Mouse (Mus musculus) forebrain, embryonic 13.5 days (tissue): ENCODE data around the gene Edem3. TPM values are rescaled to one million over a fixed set of nuclear protein-coding genes. Genes with fewer than 3 reads are reported as not detected.
A peak's percentile ranks its signal among the peaks of the same experiment; 100 is the strongest.

Source experiments
- ATAC-seq: fragments of 200-750 bp; cut with Nextera tagmentation; 2 replicates; pipeline ENCODE4 v1.8.0; 2017
- H3K27ac ChIP-seq: fragments of 300-500 bp; sonication (generic); 2 replicates; pipeline ENCODE4 v1.5.1; 2015; ENCODE audit warnings: inconsistent platforms, mild to moderate bottlenecking, moderate library complexity
- H3K27me3 ChIP-seq: fragments of 300-500 bp; sonication (generic); 2 replicates; pipeline ENCODE4 v1.6.1; 2015; ENCODE audit warnings: mild to moderate bottlenecking, inconsistent platforms
- H3K36me3 ChIP-seq: fragments of 300-500 bp; sonication (generic); 2 replicates; pipeline ENCODE4 v1.6.1; 2015; ENCODE audit warnings: mild to moderate bottlenecking, inconsistent platforms; ENCODE audit not compliant: poor library complexity, severe bottlenecking
- H3K4me1 ChIP-seq: fragments of 300-500 bp; sonication (generic); 2 replicates; pipeline ENCODE4 v1.6.1; 2015; ENCODE audit warnings: inconsistent platforms
- H3K4me2 ChIP-seq: fragments of 300-500 bp; sonication (generic); 2 replicates; pipeline ENCODE4 v1.6.1; 2015; ENCODE audit warnings: inconsistent platforms, mild to moderate bottlenecking, moderate library complexity
- H3K4me3 ChIP-seq: fragments of 300-500 bp; sonication (generic); 2 replicates; pipeline ENCODE4 v1.5.1; 2015; ENCODE audit warnings: mild to moderate bottlenecking, inconsistent platforms
- H3K9ac ChIP-seq: fragments of 300-500 bp; sonication (generic); 2 replicates; pipeline ENCODE4 v1.6.1; 2015; ENCODE audit warnings: mild to moderate bottlenecking, inconsistent platforms
- H3K9me3 ChIP-seq: fragments of 300-500 bp; sonication (generic); replicated peaks from 2 replicates; pipeline ENCODE4 v1.6.1; 2016; ENCODE audit warnings: inconsistent platforms
- WGBS: fragments of 180-500 bp; shearing (Covaris S2); methylation state at CpG from one replicate; pipeline ENCODE4 v1.1.7; 2015; 5-methylcytosine and 5-hydroxymethylcytosine counted together
- polyA plus RNA-seq: library from polyadenylated mRNA; unstranded; fragments of >200 nt; fragmentation: Nextera tagmentation; extraction: Ambion mirVana; gene quantifications from 2 replicates; pipeline ENCODE4 v1.2.1, GENCODE M21; 2015

The Edem3 gene
- polyA plus RNA-seq = 13.4 and 14.4 TPM in 2 replicates

GRCm38 (mm10) chr1:151754881-151755659, at the start of gene Edem3:
Gene Edem3, plus strand, starts transcription at chr1:151755371.
- 0% methylated on average over 58 of the region's 64 CpGs for WGBS
- ATAC-seq = peak; percentile 99

DNA sequence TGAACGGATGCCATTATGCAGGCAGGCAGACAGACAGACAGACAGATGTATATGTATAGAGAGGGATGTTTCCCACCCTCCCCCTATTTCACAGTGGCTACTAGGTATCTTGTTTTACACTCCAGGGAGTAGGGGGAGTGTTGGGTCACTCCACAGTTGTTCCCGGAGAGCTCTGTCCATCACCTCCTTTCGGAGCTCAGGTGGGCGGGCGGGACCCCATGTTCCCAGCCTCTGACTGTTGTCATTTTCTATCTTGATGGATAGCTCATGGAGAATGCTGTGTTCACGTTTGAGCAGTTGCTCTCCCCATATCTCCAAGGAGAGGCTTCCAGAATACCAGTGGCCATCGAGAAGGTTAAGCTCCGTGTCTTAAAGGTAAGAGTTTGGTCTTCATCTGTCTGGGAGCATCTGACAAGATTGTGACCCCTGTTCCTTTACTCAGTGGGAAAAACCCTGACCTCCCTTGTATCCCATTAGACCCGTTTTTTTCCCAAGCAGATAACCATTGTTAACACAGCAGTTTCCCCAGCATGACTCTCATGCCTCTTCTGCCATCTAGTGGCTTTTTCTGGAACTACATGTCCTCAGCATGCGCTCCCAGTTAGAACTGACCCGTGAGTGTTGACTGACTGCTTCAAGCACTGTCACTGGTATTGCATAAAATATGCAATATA, 49.3 kb upstream of the Edem3 start:
- Histone ChIP-seq H3K27ac (no peak overlapping the region), H3K9ac (no peak overlapping the region), H3K4me1 (no peaks in the 10 kb centered on the region), H3K9me3 (no peaks in the 10 kb centered on the region), H3K4me2 (no peak overlapping the region), H3K4me3 (no peak overlapping the region), H3K27me3 (no peaks in the 10 kb centered on the region), H3K36me3 (no peaks in the 10 kb centered on the region)
- 39% methylated on average over 11 of the region's 11 CpGs for WGBS
- peak; percentile 90 for ATAC-seq

More at GRCm38 (mm10) chr1:151754881-151755659, at the start of gene Edem3:
- Histone ChIP-seq H3K4me2 (peak within 1 kb of the TSS; percentile 98), H3K36me3 (no peaks in the 10 kb centered on the region), H3K27me3 (no peaks in the 10 kb centered on the region), H3K4me1 (peaks cover 16% of the 10 kb centered on the region), H3K9ac (peak within 1 kb of the TSS; percentile 83), H3K9me3 (no peaks in the 10 kb centered on the region), H3K4me3 (peak within 1 kb of the TSS; percentile 93), H3K27ac (peak within 1 kb of the TSS; percentile 84)

DNA sequence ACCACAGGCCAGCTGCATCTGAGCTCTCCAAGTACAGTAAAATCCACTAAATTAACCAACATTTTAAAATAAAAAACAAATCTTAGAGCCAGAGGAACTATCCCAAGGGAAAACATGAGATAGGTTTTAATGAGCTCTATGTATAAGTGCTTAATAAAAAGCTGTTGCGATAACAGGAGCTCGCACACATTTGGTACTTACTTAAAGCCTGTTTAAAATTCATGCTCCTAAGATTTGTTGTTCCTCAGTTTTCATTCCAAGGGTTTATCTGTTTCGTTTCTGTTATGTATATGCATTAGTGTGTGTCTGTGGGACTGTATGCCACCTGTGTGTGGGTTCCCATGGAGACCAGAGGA, 48.8 kb upstream of the Edem3 start:
- no peak overlapping the region for H3K4me3 ChIP-seq
- no peaks in the 10 kb centered on the region for H3K36me3 ChIP-seq
- H3K9ac ChIP-seq = no peak overlapping the region
- no peak overlapping the region for H3K27ac ChIP-seq
- H3K4me1 ChIP-seq = no peaks in the 10 kb centered on the region
- H3K9me3 ChIP-seq = no peaks in the 10 kb centered on the region
- H3K4me2 ChIP-seq = no peak overlapping the region
- H3K27me3 ChIP-seq = no peaks in the 10 kb centered on the region
- ATAC-seq = peak; percentile 20; the same call in 1 of the 2 replicates
- WGBS = 82% methylated on average over 3 of the region's 3 CpGs

DNA sequence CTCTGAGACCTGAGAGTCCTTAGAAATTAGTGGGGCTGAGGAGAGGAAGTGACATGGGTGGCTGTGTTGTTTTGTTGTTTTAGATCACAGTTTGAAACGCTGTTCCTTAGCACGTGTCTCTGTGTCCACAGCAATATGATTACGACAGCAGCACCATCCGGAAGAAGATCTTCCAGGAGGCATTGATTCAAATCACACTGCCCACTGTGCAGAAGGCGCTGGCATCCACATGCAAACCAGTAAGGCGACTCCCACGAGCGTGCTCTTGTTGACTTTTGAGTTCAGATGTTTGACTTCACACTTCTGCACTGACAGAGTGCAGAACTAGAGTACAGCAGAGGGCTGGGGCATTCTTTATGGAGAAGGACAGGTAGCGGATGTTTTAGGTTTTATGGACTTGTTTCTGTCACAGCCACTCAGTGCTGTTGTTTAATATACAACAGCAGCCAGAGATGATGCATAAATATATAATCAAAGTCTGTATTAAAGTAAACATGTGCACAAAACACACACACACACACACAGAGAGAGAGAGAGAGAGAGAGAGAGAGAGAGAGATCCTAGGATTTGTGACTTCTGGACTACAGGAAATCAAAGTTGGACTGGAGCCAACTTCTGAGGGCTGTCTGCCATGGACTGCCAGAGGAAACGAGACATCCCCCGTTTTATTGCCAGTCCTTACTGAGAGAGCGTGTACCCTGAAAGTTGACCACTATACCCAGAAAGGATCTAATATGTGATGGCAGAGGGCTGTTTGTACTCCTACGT, 46.0 kb upstream of the Edem3 start:
- no peak for ATAC-seq
- Histone ChIP-seq H3K4me3 (no peak overlapping the region), H3K36me3 (no peaks in the 10 kb centered on the region), H3K4me2 (no peak overlapping the region), H3K27ac (no peak overlapping the region), H3K9me3 (no peaks in the 10 kb centered on the region), H3K4me1 (no peaks in the 10 kb centered on the region), H3K27me3 (no peaks in the 10 kb centered on the region), H3K9ac (no peak overlapping the region)
- 75% methylated on average over 13 of the region's 13 CpGs for WGBS

GRCm38 (mm10) chr1:151709734-151710022, 45.5 kb upstream of the Edem3 start:
- Histone ChIP-seq H3K4me2 (no peak overlapping the region), H3K4me3 (no peak overlapping the region), H3K9me3 (no peaks in the 10 kb centered on the region), H3K36me3 (no peaks in the 10 kb centered on the region), H3K4me1 (no peaks in the 10 kb centered on the region), H3K27ac (no peak overlapping the region), H3K27me3 (no peaks in the 10 kb centered on the region), H3K9ac (no peak overlapping the region)
- ATAC-seq = no peak
- 89% methylated on average over 2 of the region's 2 CpGs for WGBS

DNA sequence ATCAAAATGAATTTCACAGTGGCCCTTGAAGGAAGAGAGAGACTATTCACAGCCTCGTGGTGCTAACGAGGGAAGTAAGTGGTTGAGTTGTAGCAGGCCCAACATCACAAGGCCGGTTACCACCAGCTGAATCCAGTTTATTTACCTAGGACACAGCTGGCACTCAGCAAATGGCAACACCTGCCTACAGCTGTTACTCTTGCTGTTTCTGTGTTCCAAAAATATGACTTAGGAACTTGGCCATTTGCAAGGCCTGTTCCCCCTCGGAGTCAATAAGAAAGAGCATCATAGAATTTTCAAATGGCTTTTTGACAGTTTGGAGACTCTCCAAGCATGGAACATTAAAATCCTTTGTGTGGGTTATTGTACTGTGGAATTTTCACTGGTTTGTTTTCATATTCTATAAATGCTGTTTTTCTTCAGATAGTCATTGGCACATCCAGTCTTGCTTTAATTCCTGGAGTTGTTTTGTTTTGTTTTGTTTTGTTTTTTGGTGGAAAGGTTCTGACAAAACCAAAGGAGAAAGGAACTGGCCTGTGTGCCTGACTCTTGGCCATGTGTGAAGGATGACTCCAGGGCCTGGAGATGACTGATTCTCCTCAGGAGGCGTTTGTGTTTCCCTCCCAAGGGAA, 44.6 kb upstream of the Edem3 start:
- Histone ChIP-seq H3K4me3 (no peak overlapping the region), H3K4me1 (no peaks in the 10 kb centered on the region), H3K36me3 (no peaks in the 10 kb centered on the region), H3K9ac (no peak overlapping the region), H3K27ac (no peak overlapping the region), H3K27me3 (no peaks in the 10 kb centered on the region), H3K4me2 (no peak overlapping the region), H3K9me3 (no peaks in the 10 kb centered on the region)
- 61% methylated on average over 5 of the region's 5 CpGs for WGBS
- no peak for ATAC-seq

GRCm38 (mm10) chr1:151711062-151711461, 44.1 kb upstream of the Edem3 start:
- no peaks in the 10 kb centered on the region for H3K36me3 ChIP-seq
- no peak overlapping the region for H3K27ac ChIP-seq
- H3K4me3 ChIP-seq = no peak overlapping the region
- WGBS = 82% methylated on average over 7 of the region's 7 CpGs
- H3K4me1 ChIP-seq = no peaks in the 10 kb centered on the region
- H3K9me3 ChIP-seq = no peaks in the 10 kb centered on the region
- no peak overlapping the region for H3K4me2 ChIP-seq
- H3K27me3 ChIP-seq = no peaks in the 10 kb centered on the region
- no peak overlapping the region for H3K9ac ChIP-seq
- no peak for ATAC-seq

- Histone ChIP-seq H3K9me3 (no peaks in the 10 kb centered on the region), H3K27me3 (no peaks in the 10 kb centered on the region), H3K4me3 (no peak overlapping the region), H3K4me2 (no peak overlapping the region), H3K9ac (no peak overlapping the region), H3K27ac (no peak overlapping the region), H3K36me3 (no peaks in the 10 kb centered on the region), H3K4me1 (no peaks in the 10 kb centered on the region)
- ATAC-seq = no peak
- WGBS = 42% methylated on average over 5 of the region's 5 CpGs
These were observed 42.5 kb upstream of the Edem3 start for GRCm38 (mm10) chr1:151712664-151713063.

DNA sequence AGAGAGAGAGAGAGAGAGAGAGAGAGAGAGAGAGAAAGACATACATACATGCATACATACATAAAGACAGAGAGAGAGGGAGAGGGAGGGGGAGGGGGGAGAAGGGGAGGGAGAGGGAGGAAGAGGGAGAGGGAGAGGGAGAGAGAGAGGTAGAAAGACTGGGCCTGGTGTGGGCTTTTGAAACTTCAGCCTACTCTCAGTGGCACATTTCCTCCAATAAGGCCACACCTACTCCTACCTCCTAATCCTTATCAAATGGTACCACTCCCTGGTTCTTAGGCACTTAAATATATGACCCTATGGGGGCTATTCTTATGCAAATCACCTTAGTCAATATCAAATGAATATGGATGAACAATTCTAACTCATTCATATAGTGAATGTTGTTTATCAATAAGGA, 41.5 kb upstream of the Edem3 start:
- H3K4me3 ChIP-seq = no peak overlapping the region
- no peak overlapping the region for H3K4me2 ChIP-seq
- no peaks in the 10 kb centered on the region for H3K27me3 ChIP-seq
- ATAC-seq = no peak
- H3K36me3 ChIP-seq = no peaks in the 10 kb centered on the region
- H3K9ac ChIP-seq = no peak overlapping the region
- H3K27ac ChIP-seq = no peak overlapping the region
- H3K9me3 ChIP-seq = no peaks in the 10 kb centered on the region
- H3K4me1 ChIP-seq = no peaks in the 10 kb centered on the region

DNA sequence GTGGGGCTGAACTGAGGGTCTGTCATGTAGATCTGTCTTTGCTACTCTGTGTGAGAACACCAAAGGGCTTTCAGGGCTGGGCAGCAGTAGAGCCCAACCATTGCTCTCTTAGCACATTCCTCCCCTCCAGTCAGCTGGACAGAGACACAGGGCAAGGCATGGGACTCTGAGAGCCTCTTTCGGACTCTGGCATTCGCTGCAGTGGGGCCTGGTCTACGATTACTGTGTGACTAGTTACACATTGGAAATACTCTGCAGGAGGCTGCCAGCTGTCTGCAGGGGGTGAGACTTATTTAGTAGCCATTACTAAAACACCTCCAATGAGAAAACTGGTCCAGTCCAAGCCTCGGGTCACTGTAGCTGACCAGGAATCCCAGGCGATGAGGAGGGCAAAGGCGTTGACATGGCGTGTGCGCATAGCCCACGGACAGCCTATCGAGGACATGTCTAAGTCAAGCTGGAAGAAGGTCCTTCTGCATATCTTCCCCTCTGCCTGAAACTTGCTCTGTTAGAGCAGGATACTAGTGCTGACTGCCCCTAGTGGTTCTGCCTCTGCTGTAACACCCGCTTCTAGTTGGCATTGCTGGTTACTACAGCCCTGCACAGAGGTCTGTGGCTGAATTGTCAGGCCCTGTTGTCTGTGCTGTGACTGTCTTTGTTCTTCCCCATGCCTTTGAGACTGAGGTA, 39.0 kb upstream of the Edem3 start:
- no peak for ATAC-seq
- H3K9me3 ChIP-seq = no peaks in the 10 kb centered on the region
- no peaks in the 10 kb centered on the region for H3K4me1 ChIP-seq
- H3K27me3 ChIP-seq = no peaks in the 10 kb centered on the region
- H3K4me2 ChIP-seq = no peak overlapping the region
- WGBS = 78% methylated on average over 11 of the region's 11 CpGs
- H3K36me3 ChIP-seq = no peaks in the 10 kb centered on the region
- no peak overlapping the region for H3K27ac ChIP-seq
- no peak overlapping the region for H3K9ac ChIP-seq
- no peak overlapping the region for H3K4me3 ChIP-seq

- H3K4me3 ChIP-seq = no peak overlapping the region
- H3K27ac ChIP-seq = no peak overlapping the region
- H3K4me2 ChIP-seq = no peak overlapping the region
- 0 out of 2 replicates have a peak, but pooled peaks cover 5% of the 10 kb centered on the region for H3K4me1 ChIP-seq
- H3K27me3 ChIP-seq = no peaks in the 10 kb centered on the region
- H3K9me3 ChIP-seq = no peaks in the 10 kb centered on the region
- H3K9ac ChIP-seq = no peak overlapping the region
- no peaks in the 10 kb centered on the region for H3K36me3 ChIP-seq
- 90% methylated on average over 5 of the region's 5 CpGs for WGBS
- no peak for ATAC-seq
These were observed 37.5 kb upstream of the Edem3 start for GRCm38 (mm10) chr1:151717624-151718023.
